Mouse (Mus musculus): ENCODE results near the gene Crbn. TPM values are rescaled to one million over a fixed set of nuclear protein-coding genes. Genes with fewer than 3 reads are reported as not detected.

Crbn gene
- polyA plus RNA-seq (2016; fragmentation: Nextera tagmentation; extraction: Ambion mirVana), result 54.0 and 58.5 TPM in 2 replicates

DNA sequence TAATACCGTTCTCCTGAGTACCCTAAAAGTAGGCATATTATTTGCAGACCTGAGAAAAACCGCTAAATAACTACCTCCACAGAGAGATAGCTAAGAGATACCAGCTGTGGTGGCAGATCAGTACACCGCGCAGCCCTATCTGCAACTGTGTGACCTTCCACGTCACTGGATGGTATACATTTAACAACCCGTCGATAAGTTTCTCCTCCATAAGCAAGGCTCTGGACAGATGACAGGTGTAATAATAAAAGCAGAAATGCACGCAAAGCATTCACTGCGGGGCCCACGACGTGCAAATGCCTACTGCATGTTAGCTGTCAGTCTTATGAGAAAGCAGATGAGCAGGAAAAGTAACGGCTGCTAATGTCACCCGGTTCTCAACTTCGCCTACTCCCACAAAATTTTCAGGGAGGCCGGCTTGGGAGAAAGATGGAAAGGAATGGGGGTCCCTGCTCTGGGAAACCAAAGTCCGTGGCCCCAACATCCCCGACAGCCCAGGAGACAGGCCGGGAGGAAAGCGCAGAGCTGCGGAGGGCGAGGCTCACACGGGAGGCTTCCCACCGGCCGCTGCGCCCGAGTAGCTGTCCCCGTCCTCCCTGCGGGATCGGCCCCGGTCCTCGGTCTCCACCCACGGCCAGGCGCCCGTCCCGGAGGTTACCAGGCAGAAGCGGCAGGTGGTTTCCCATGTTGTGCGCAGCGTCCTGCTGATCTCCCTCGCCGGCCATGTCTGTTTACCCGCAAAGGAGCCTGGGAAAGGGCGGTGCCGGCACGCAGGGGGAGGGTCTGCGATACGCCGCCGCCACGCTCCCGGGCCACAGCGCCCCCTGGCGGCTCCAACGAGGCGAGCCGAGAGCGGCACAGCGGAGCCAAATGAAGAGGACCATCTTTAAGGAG, at the start of gene Crbn:
TSS of gene Crbn (minus strand) at position 745 of the 894 bp plus-strand sequence.
- ATAC-seq (ENCODE audit: low FRiP score, low read depth), result peak; percentile 96
- Histone ChIP-seq H3K9me3 (no peaks in the 10 kb centered on the region), H3K4me2 (replicated peaks) (peak within 1 kb of the TSS; percentile 91), H3K27me3 (replicated peaks) (no peaks in the 10 kb centered on the region), H3K27ac (no peak within 1 kb of the TSS), H3K4me3 (peak within 1 kb of the TSS; percentile 81), H3K36me3 (peaks cover 6% of the 10 kb centered on the region), H3K4me1 (peaks cover 12% of the 10 kb centered on the region), H3K9ac (peak within 1 kb of the TSS; percentile 77)
- 2% methylated on average over 57 of the region's 57 CpGs for WGBS

DNA sequence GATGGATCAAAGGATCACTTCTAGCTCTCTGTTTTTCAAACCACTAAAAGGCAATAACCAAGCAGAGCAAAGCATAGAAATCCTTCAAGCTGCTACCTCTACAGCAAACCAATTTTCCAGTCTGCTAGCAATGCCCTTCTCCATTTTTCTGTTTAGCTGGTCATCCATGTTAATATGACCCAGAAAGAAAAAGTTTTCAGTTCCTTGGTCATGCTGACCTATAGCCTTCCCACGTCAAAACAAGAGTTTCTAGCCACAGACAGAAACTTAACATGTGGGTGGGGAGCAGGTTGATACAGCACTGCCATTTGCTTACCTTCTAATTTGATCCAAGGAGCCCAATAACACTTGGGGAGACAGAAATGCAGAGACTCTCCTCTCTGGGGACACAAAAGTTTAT, 40.3 kb upstream of the Crbn start:
- Histone ChIP-seq H3K4me3 (no peak overlapping the region), H3K4me1 (no peaks in the 10 kb centered on the region), H3K27me3 (replicated peaks) (no peaks in the 10 kb centered on the region), H3K9ac (no peak overlapping the region), H3K9me3 (no peaks in the 10 kb centered on the region), H3K36me3 (no peaks in the 10 kb centered on the region), H3K4me2 (replicated peaks) (no peak overlapping the region), H3K27ac (no peak overlapping the region)
- no peak for ATAC-seq (ENCODE audit: low FRiP score, low read depth)
- WGBS, result 86% methylated on average over 1 of the region's 1 CpGs

DNA sequence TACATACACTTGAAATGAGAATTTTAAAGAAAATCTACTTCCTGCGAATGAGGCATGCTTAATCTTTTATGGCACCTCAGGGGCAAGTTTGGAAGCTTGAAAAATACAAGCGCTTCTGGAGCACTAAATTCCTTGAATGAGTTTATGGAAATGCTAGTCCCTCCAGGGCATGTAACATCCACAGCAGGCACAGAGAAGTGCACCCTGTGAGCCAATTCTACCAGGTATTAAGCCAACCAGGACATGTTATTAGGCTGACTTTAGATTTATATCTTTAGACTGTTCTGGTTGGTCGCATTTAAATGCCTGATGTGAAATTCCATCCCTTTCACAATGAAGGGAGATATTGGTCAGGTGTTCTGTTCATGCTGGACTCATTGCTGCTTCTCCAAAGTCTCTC, 38.2 kb upstream of the Crbn start:
- Histone ChIP-seq H3K4me3 (no peak overlapping the region), H3K9me3 (no peaks in the 10 kb centered on the region), H3K27me3 (replicated peaks) (no peaks in the 10 kb centered on the region), H3K9ac (no peak overlapping the region), H3K36me3 (no peaks in the 10 kb centered on the region), H3K4me1 (no peaks in the 10 kb centered on the region), H3K27ac (no peak overlapping the region), H3K4me2 (replicated peaks) (no peak overlapping the region)
- peak; percentile 74; the same call in 1 of the 2 replicates for ATAC-seq (ENCODE audit: low FRiP score, low read depth)
- 61% methylated on average over 3 of the region's 3 CpGs for WGBS

DNA sequence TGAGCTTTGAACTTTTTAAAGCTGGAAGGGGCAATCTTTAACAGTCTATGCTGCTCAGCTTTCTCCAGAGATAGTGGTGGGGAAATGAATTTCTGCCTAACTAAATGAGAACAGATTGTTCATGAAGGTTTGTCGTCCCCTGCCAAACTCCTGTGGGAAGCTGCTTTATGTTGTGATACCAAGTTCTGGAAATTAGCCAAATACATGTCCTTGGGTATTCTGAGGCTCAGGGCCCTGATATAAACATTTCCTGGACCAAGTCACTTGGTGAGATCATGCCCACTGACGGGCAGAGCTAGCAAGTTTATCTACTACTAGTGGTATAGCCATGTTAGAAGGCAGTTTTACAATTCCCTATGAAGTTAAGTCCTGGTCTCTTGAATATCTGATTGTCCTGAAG, 35.4 kb upstream of the Crbn start:
- WGBS, result 85% methylated on average over 2 of the region's 2 CpGs
- Histone ChIP-seq H3K36me3 (no peaks in the 10 kb centered on the region), H3K27me3 (replicated peaks) (no peaks in the 10 kb centered on the region), H3K4me1 (no peaks in the 10 kb centered on the region), H3K9ac (no peak overlapping the region), H3K4me2 (replicated peaks) (no peak overlapping the region), H3K4me3 (no peak overlapping the region), H3K9me3 (no peaks in the 10 kb centered on the region), H3K27ac (no peak overlapping the region)
- ATAC-seq (ENCODE audit: low FRiP score, low read depth), result no peak

DNA sequence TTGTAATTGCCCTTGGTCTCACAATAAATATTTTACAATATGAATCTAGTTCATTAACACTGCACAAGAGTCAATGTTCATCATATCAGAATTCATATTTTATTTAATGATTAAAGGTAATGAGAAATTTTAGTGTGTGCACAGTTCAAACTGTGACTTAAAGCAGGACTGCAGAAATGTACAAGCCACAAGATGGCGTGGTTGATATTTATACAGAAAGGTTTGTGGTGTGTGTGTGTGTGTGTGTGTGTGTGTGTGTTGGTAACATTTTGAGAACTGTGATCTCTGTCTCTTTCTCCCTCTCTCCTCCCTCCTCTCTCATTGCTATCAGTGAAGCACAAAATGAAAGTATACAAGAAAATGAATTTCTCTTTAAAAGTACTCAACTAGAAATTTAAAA, 22.5 kb upstream of the Crbn start:
- Histone ChIP-seq H3K4me2 (replicated peaks) (no peak overlapping the region), H3K4me3 (no peak overlapping the region), H3K36me3 (no peaks in the 10 kb centered on the region), H3K9ac (no peak overlapping the region), H3K4me1 (no peaks in the 10 kb centered on the region), H3K27ac (no peak overlapping the region), H3K9me3 (no peaks in the 10 kb centered on the region), H3K27me3 (replicated peaks) (no peaks in the 10 kb centered on the region)
- WGBS, result 43% methylated on average over 1 of the region's 1 CpGs
- 0 out of 2 replicates have a peak, but pooled peaks have one; percentile 53 for ATAC-seq (ENCODE audit: low FRiP score, low read depth)

DNA sequence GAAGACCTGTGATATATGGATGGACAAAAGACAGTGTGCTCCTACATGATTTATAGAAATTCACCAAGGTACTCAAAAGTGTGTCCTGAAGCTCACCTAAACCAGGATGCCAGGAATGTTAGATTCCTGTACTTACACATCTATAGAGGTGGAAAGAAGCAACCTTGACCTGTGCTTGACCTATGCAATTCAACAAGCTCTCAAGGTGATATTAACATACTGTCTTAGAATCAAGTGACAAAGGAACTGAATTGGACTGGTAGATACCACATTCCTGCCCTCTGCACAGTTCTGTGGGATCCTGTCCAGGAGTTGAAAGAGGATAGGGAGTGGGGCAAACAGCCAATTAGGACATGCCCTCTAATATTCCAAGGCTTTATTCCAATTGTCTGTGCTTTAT, 20.7 kb upstream of the Crbn start:
- no peak for ATAC-seq (ENCODE audit: low FRiP score, low read depth)
- H3K4me3 ChIP-seq, result no peak overlapping the region
- H3K9ac ChIP-seq, result no peak overlapping the region
- H3K4me1 ChIP-seq, result no peaks in the 10 kb centered on the region
- H3K27ac ChIP-seq, result no peak overlapping the region
- no peaks in the 10 kb centered on the region for H3K36me3 ChIP-seq
- no peaks in the 10 kb centered on the region for H3K9me3 ChIP-seq
- no peaks in the 10 kb centered on the region for H3K27me3 ChIP-seq (replicated peaks)
- H3K4me2 ChIP-seq (replicated peaks), result no peak overlapping the region

DNA sequence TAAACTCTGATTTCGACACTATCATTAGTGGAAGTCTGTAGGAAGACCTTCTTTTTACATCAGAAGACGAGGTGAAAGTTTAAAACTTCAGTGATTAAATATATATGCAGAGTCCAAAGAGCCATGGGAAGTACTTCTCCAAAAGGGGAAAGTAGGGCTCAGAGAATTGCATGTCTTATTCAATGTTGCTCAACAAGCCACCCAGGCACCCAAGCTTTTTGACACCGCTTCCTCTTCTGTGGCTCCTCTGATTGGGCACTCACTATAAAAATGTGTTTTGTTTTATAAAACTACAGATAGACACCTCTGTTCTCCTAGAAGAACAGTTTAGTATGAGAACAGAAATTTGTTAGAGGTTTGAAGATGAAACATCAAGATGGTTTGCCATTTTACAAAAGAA, 20.0 kb upstream of the Crbn start:
- no peak overlapping the region for H3K4me2 ChIP-seq (replicated peaks)
- 83% methylated on average over 3 of the region's 3 CpGs for WGBS
- H3K4me3 ChIP-seq, result no peak overlapping the region
- H3K27ac ChIP-seq, result no peak overlapping the region
- no peaks in the 10 kb centered on the region for H3K27me3 ChIP-seq (replicated peaks)
- no peaks in the 10 kb centered on the region for H3K4me1 ChIP-seq
- H3K9ac ChIP-seq, result no peak overlapping the region
- no peaks in the 10 kb centered on the region for H3K36me3 ChIP-seq
- ATAC-seq (ENCODE audit: low FRiP score, low read depth), result no peak
- H3K9me3 ChIP-seq, result no peaks in the 10 kb centered on the region

DNA sequence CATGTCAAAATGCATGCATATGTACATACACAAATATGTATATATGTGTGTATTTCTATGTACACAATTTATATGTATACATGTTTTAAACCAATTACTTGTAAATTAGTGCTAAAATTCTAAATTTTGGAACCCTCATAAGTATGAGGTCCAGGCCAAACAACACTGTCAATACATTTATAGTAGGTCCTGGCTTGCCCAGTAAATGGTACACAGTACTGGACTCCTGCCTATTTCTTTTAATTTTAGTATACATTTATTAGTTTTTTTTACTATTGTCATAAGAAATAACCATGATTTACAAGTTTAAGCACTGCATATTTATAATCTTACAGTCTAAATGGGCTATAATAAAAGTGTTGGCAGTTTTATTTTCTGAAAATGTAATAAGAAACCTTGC, 19.4 kb upstream of the Crbn start:
- no peaks in the 10 kb centered on the region for H3K36me3 ChIP-seq
- no peak overlapping the region for H3K9ac ChIP-seq
- H3K4me2 ChIP-seq (replicated peaks), result no peak overlapping the region
- no peaks in the 10 kb centered on the region for H3K4me1 ChIP-seq
- no peak overlapping the region for H3K27ac ChIP-seq
- H3K9me3 ChIP-seq, result no peaks in the 10 kb centered on the region
- no peak for ATAC-seq (ENCODE audit: low FRiP score, low read depth)
- no peak overlapping the region for H3K4me3 ChIP-seq
- H3K27me3 ChIP-seq (replicated peaks), result no peaks in the 10 kb centered on the region

DNA sequence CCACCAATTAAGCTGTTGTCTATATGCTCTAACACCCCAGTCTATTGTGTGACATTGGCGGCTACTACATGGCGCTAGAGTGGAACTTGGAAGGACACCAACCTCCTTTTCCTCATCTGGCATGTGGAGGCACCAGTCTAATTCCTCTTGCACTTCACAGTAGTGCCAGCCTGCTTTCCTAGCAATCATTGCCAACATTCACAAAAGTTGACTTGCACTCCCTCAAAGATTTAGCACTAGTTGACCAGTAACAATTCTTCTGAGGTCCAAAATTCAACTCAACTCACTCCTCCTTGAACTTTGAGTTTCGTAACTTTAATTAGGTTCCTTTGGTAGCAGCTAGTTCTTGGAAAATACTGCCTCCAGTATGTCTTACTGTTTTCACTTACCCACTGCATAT, 10.8 kb upstream of the Crbn start:
- H3K9ac ChIP-seq, result no peak overlapping the region
- no peaks in the 10 kb centered on the region for H3K36me3 ChIP-seq
- ATAC-seq (ENCODE audit: low FRiP score, low read depth), result no peak
- 94% methylated on average over 3 of the region's 3 CpGs for whole genome bisulfite sequencing
- no peak overlapping the region for H3K27ac ChIP-seq
- no peaks in the 10 kb centered on the region for H3K9me3 ChIP-seq
- no peaks in the 10 kb centered on the region for H3K4me1 ChIP-seq
- H3K4me2 ChIP-seq (replicated peaks), result no peak overlapping the region
- H3K27me3 ChIP-seq (replicated peaks), result no peaks in the 10 kb centered on the region
- H3K4me3 ChIP-seq, result no peak overlapping the region

DNA sequence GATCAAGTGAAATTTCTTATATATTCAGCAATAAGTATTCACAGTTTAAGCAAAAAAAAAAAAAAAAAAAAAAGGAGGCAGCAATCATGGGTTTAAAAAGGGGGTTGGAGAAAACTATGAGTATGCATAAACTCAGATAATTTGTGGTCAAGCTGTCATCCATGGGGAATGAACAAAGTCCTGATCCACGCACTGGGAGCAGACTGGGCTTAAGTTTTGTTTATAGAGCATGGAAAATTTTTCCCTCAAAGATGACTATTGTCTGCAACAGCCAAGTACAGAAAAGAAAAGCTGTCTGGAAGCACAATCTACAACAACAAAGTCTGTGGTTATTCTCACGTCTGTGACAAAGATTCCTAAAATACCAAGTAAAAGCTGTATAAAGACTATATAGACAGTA, 9.3 kb upstream of the Crbn start:
- H3K9ac ChIP-seq, result no peak overlapping the region
- H3K36me3 ChIP-seq, result no peaks in the 10 kb centered on the region
- no peak for ATAC-seq (ENCODE audit: low FRiP score, low read depth)
- no peaks in the 10 kb centered on the region for H3K4me1 ChIP-seq
- H3K4me2 ChIP-seq (replicated peaks), result no peak overlapping the region
- WGBS, result 68% methylated on average over 2 of the region's 2 CpGs
- no peak overlapping the region for H3K4me3 ChIP-seq
- H3K27ac ChIP-seq, result no peak overlapping the region
- H3K27me3 ChIP-seq (replicated peaks), result no peaks in the 10 kb centered on the region
- H3K9me3 ChIP-seq, result no peaks in the 10 kb centered on the region

DNA sequence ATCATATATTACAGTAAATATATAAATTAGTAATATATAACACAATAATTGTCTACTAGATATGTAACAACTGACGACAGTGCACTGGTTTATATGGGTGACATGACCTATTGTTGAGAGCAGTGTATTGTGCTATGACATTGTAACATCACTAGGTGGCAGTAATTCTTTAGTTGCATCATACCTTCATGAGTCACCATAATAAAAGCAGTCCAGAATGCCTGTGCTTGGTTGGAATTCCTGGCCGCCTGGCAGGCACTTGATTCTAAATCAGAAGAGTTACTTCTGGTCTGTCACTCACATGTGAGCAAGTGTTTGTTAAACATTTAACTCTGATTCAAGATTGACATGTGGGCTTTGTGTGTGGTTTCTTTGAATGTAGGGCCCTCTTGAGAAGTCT, 5.0 kb upstream of the Crbn start:
- 35% methylated on average over 2 of the region's 2 CpGs for WGBS
- Histone ChIP-seq H3K4me2 (replicated peaks) (no peak overlapping the region), H3K4me3 (no peak overlapping the region), H3K27ac (no peak overlapping the region), H3K4me1 (no peaks in the 10 kb centered on the region), H3K36me3 (no peaks in the 10 kb centered on the region), H3K9ac (no peak overlapping the region), H3K27me3 (replicated peaks) (no peaks in the 10 kb centered on the region), H3K9me3 (no peaks in the 10 kb centered on the region)
- ATAC-seq (ENCODE audit: low FRiP score, low read depth), result 0 out of 2 replicates have a peak, but pooled peaks have one; percentile 37

DNA sequence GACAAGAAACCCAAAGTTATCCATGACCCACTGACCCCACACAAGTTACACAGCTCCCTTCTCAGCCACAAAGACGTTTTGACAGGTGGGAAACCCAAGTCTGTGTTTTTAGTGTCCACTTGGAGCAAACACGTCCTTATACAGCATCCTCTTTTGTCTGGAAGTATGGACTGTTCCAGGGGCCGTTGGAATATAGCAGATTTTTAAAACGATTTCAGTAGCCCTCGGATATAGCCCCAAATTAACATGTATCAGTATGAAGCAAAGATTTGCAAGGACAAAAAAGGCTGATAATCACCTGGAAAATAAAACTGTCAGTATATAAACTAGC, 315 bp upstream of the Crbn start:
- 61% methylated on average over 5 of the region's 5 CpGs for WGBS
- Histone ChIP-seq H3K9me3 (no peaks in the 10 kb centered on the region), H3K9ac (no peak overlapping the region), H3K4me2 (replicated peaks) (peak overlapping the region; percentile 91), H3K4me3 (peak overlapping the region; percentile 81), H3K36me3 (0 out of 2 replicates have a peak, but pooled peaks cover 2% of the 10 kb centered on the region), H3K27me3 (replicated peaks) (no peaks in the 10 kb centered on the region), H3K27ac (no peak overlapping the region), H3K4me1 (peaks cover 12% of the 10 kb centered on the region)
- no peak; the same call in 1 of the 2 replicates for ATAC-seq (ENCODE audit: low FRiP score, low read depth)

Data from neural tube, embryonic 12.5 days (tissue).